Mouse (Mus musculus): Measurements from ENCODE around the gene Fam19a4. TPM values are rescaled to one million over a fixed set of nuclear protein-coding genes. Genes with fewer than 3 reads are reported as not detected.
A peak's percentile ranks its signal among the peaks of the same experiment; 100 is the strongest.
"Not testable (repeated sequence)": the region's sequence is repeated elsewhere in the genome, so short reads cannot be mapped to it uniquely, and the experiment has no call there.

Gene Fam19a4
- total and polyA plus RNA-seq, 2 experiments = not detected

GRCm38 (mm10) chr6:96909061-96909480 lies 151.1 kb downstream of the Fam19a4 start:
- no peaks in the 10 kb centered on the region for H3K4me1 ChIP-seq (ENCODE audit: control insufficient read depth, insufficient read depth, low read length)
- no peak overlapping the region for H3K4me3 ChIP-seq (ENCODE audit: insufficient read depth, low read depth, low read length)
- 60% methylated on average over 8 of the region's 8 CpGs for WGBS
- no peaks in the 10 kb centered on the region for H3K36me3 ChIP-seq (ENCODE audit: control insufficient read depth, insufficient read depth, low read length)
- DNase-seq (ENCODE audit: extremely low read depth, low read depth, low spot score) = no peak
- TF ChIP-seq POLR2A (IDR thresholded peaks at IDR 0.05; ENCODE audit: extremely low read depth, insufficient read depth, low read length) = no peak
- no peak for TF ChIP-seq CTCF (IDR thresholded peaks at IDR 0.05; ENCODE audit: low read depth, low read length)
- no peak overlapping the region for H3K9ac ChIP-seq (ENCODE audit: low read depth, low read length)
- no peak overlapping the region for H3K27ac ChIP-seq (replicated peaks; ENCODE audit: insufficient read depth, low read depth, low read length)
- H3K79me2 ChIP-seq (ENCODE audit: control insufficient read depth, insufficient read depth, low read length) = no peaks in the 10 kb centered on the region
- no peaks in the 10 kb centered on the region for H3K27me3 ChIP-seq (ENCODE audit: control insufficient read depth, insufficient read depth, low read length)

- H3K36me3 ChIP-seq (ENCODE audit: control insufficient read depth, insufficient read depth, low read length); DNase-seq (ENCODE audit: extremely low read depth, low read depth, low spot score); H3K27ac ChIP-seq (replicated peaks; ENCODE audit: insufficient read depth, low read depth, low read length); H3K79me2 ChIP-seq (ENCODE audit: control insufficient read depth, insufficient read depth, low read length); H3K4me3 ChIP-seq (ENCODE audit: insufficient read depth, low read depth, low read length); H3K9ac ChIP-seq (ENCODE audit: low read depth, low read length); H3K27me3 ChIP-seq (ENCODE audit: control insufficient read depth, insufficient read depth, low read length); H3K4me1 ChIP-seq (ENCODE audit: control insufficient read depth, insufficient read depth, low read length): not testable (repeated sequence)
- 88% methylated on average over 18 of the region's 18 CpGs for WGBS
Measured at GRCm38 (mm10) chr6:96877105-96877504, 183.1 kb downstream of the Fam19a4 start.

GRCm38 (mm10) chr6:96876651-96877050 lies 183.6 kb downstream of the Fam19a4 start:
- not testable (repeated sequence) for DNase-seq (ENCODE audit: extremely low read depth, low read depth, low spot score); H3K4me1 ChIP-seq (ENCODE audit: control insufficient read depth, insufficient read depth, low read length); H3K27ac ChIP-seq (replicated peaks; ENCODE audit: insufficient read depth, low read depth, low read length); H3K79me2 ChIP-seq (ENCODE audit: control insufficient read depth, insufficient read depth, low read length); H3K4me3 ChIP-seq (ENCODE audit: insufficient read depth, low read depth, low read length); H3K9ac ChIP-seq (ENCODE audit: low read depth, low read length); H3K27me3 ChIP-seq (ENCODE audit: control insufficient read depth, insufficient read depth, low read length); H3K36me3 ChIP-seq (ENCODE audit: control insufficient read depth, insufficient read depth, low read length)
- WGBS = 86% methylated on average over 13 of the region's 13 CpGs

- no peak for DNase-seq (ENCODE audit: extremely low read depth, low read depth, low spot score)
- Histone ChIP-seq H3K27me3 (ENCODE audit: control insufficient read depth, insufficient read depth, low read length) (no peaks in the 10 kb centered on the region; the same call in 1 of the 2 replicates), H3K79me2 (ENCODE audit: control insufficient read depth, insufficient read depth, low read length) (no peaks in the 10 kb centered on the region), H3K36me3 (ENCODE audit: control insufficient read depth, insufficient read depth, low read length) (no peaks in the 10 kb centered on the region), H3K4me1 (ENCODE audit: control insufficient read depth, insufficient read depth, low read length) (no peaks in the 10 kb centered on the region), H3K27ac (replicated peaks; ENCODE audit: insufficient read depth, low read depth, low read length) (no peak overlapping the region), H3K4me3 (ENCODE audit: insufficient read depth, low read depth, low read length) (no peak overlapping the region), H3K9ac (ENCODE audit: low read depth, low read length) (no peak overlapping the region)
- 65% methylated on average over 7 of the region's 7 CpGs for WGBS
- TF ChIP-seq POLR2A (IDR thresholded peaks at IDR 0.05; ENCODE audit: extremely low read depth, insufficient read depth, low read length) (no peak), CTCF (IDR thresholded peaks at IDR 0.05; ENCODE audit: low read depth, low read length) (no peak)
Measured at GRCm38 (mm10) chr6:96853065-96853464, 207.1 kb downstream of the Fam19a4 start.

- TF ChIP-seq POLR2A (IDR thresholded peaks at IDR 0.05; ENCODE audit: extremely low read depth, insufficient read depth, low read length) (no peak), CTCF (IDR thresholded peaks at IDR 0.05; ENCODE audit: low read depth, low read length) (0 out of 2 replicates have a peak, but pooled peaks have one; percentile 25)
- H3K27ac ChIP-seq (replicated peaks; ENCODE audit: insufficient read depth, low read depth, low read length) = no peak overlapping the region
- no peaks in the 10 kb centered on the region for H3K27me3 ChIP-seq (ENCODE audit: control insufficient read depth, insufficient read depth, low read length)
- H3K36me3 ChIP-seq (ENCODE audit: control insufficient read depth, insufficient read depth, low read length) = no peaks in the 10 kb centered on the region
- no peak overlapping the region for H3K9ac ChIP-seq (ENCODE audit: low read depth, low read length)
- H3K79me2 ChIP-seq (ENCODE audit: control insufficient read depth, insufficient read depth, low read length) = no peaks in the 10 kb centered on the region
- no peak overlapping the region for H3K4me3 ChIP-seq (ENCODE audit: insufficient read depth, low read depth, low read length)
- no peaks in the 10 kb centered on the region for H3K4me1 ChIP-seq (ENCODE audit: control insufficient read depth, insufficient read depth, low read length)
- peak; percentile 7 for DNase-seq (ENCODE audit: extremely low read depth, low read depth, low spot score)
- 34% methylated on average over 1 of the region's 1 CpGs for WGBS
Measured at GRCm38 (mm10) chr6:96843944-96844343, 216.3 kb downstream of the Fam19a4 start.

- no peak for DNase-seq (ENCODE audit: extremely low read depth, low read depth, low spot score)
- Histone ChIP-seq H3K4me1 (ENCODE audit: control insufficient read depth, insufficient read depth, low read length) (no peaks in the 10 kb centered on the region), H3K36me3 (ENCODE audit: control insufficient read depth, insufficient read depth, low read length) (no peaks in the 10 kb centered on the region), H3K9ac (ENCODE audit: low read depth, low read length) (no peak overlapping the region), H3K27me3 (ENCODE audit: control insufficient read depth, insufficient read depth, low read length) (no peaks in the 10 kb centered on the region), H3K79me2 (ENCODE audit: control insufficient read depth, insufficient read depth, low read length) (no peaks in the 10 kb centered on the region), H3K4me3 (ENCODE audit: insufficient read depth, low read depth, low read length) (no peak overlapping the region), H3K27ac (replicated peaks; ENCODE audit: insufficient read depth, low read depth, low read length) (no peak overlapping the region)
- 55% methylated on average over 3 of the region's 3 CpGs for WGBS
- TF ChIP-seq CTCF (IDR thresholded peaks at IDR 0.05; ENCODE audit: low read depth, low read length) (no peak), POLR2A (IDR thresholded peaks at IDR 0.05; ENCODE audit: extremely low read depth, insufficient read depth, low read length) (no peak)
Measured at GRCm38 (mm10) chr6:96840634-96841033, 219.6 kb downstream of the Fam19a4 start.

Data from liver, adult 2 months (tissue).